Mouse (Mus musculus) frontal cortex, postnatal 25 days (tissue): ENCODE data around the gene Wdfy4.

Experiments
- DNase-seq, 2 experiments: peaks; one replicate each; pipeline ENCODE4 v3.0.0; 2022; ENCODE audit warnings: low spot score in 2 of 2

Wdfy4 gene

DNA sequence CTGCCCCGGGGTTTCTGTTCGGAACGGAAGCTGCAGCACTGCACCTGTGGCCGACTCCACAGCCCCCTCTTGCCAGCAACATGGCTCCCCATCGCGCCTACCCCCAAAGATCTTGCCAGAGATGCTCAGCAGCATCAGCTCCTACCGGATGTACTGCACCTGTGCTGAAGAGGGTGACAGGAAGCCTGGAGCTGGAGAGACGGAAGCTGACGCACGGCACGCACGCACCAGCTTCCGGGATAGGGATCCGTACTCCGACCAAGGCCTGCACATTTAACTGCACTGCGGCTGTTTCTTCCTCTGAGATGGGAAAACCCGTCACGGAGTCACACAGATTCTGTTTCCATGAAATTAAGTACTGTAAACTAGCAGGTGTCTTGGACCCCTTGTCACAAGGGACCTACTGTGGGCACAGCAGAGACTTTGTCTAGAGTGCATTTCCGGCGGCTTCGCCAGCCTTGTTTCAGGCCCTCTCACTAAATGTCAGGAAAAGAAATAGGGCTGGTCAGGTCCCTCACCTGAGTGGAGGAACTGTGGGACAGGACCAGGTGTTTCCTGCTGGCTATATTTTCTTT is 4.6 kb upstream of the Wdfy4 start:
- no peak for DNase-seq

GRCm38 (mm10) chr14:33189230-33189629 is 3.9 kb upstream of the Wdfy4 start:
- DNase-seq, result no peak

DNA sequence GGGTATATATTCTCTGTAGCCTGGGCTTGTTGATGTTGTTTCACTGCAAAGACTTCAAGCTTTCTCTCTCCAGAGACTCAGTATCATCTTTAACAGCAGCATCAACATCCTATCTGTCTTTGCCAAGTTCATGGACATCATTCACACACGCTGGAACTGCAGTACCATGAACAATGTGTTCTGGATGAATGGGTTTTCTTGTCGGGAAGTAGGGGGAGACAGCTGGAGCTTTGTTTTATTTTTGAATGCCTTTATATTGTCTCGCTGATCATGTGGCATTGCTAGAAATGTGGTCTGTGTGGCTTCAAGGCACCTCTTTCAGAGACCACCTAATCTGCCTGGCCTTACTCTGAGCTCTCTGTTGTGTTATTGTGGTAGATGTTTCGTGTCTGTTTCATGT is 1.9 kb upstream of the Wdfy4 start:
- DNase-seq, result no peak

DNA sequence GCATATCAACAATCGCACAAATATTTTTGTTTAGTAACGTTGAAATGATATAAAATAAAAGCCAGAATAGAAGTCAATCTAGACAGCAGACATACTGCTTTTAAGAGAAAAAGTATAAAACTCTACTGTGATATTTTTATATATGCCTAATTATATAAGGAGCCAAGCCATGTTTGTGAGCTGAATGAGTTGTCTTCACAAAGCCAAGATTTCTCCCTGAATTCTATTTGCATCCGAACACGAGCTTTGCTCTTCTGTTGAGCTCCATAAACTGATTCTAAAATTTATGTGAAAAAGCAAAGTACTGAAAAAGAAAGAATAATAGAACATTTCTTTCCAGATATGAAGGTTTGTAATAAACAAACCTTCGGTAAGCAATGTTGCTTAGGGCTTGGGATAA is 5.2 kb downstream of the Wdfy4 start:
- DNase-seq, result no peak

- DNase-seq, result no peak
Measured at GRCm38 (mm10) chr14:33175059-33175821, 10.1 kb downstream of the Wdfy4 start.

DNA sequence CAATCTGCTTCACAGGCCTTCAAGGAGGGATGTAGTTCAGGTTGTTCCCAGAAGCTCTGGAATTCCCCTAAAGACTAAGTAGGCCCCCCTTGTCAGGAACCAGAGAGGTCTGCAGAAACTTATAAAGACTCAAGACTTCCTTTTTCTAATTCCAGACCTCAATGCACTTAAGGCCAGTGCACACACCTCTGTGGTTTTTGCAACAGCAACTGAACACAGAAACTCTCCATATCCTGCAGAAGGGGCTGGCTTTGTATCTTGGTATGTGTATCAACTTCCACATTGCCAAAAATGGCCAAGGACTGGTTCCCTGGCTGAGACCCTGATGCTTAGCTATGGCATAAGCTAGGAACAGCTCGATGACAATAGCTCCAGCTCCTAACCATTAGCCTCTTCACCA is 13.4 kb downstream of the Wdfy4 start:
- no peak for DNase-seq

DNA sequence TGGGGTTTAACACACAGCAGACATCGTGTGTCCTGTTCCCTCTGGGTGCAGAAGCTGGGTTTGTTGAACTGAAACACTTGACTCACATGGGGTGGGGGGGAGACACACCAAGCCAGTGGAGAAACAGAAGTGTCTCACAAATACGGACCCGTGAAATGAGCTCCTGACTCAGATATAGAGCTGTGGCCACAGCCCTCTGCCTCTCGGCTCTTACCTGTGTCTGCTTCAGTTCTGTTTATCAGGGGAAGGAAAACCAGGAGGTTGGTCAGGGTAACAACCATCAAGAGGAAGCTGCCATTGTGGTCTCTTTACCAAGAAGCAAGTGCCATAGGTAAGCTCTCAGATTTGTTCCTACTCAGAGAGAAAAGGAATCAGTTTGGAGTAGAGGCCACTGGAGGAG is 16.6 kb downstream of the Wdfy4 start:
- DNase-seq, result no peak

- no peak for DNase-seq
Measured at GRCm38 (mm10) chr14:33162238-33162637, 23.1 kb downstream of the Wdfy4 start.

- DNase-seq, result no peak
Measured at GRCm38 (mm10) chr14:33158268-33158667, 27.0 kb downstream of the Wdfy4 start.

DNA sequence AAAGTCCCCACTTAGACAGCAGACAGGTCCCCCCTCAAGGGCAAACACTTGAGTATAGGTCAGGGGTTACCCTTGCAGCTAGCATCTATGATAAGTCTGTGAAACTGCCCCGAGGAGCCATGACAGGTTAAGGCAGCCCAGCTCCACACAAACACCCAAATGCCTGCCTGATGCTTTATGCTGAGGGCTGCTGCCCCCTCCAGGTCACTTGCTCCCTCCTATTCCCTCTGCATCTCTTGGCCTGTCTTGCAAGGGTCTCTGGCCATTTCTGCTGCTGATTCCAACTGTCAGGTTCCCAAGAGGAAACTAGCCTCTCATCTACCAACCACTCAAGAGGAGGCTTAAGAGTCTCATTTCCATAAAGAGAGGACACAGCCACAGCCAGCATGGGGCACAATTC is 32.4 kb downstream of the Wdfy4 start:
- DNase-seq, result no peak

GRCm38 (mm10) chr14:33146287-33146686 is 39.0 kb downstream of the Wdfy4 start:
- no peak for DNase-seq

GRCm38 (mm10) chr14:33136843-33137242 is 48.5 kb downstream of the Wdfy4 start:
- no peak for DNase-seq

DNA sequence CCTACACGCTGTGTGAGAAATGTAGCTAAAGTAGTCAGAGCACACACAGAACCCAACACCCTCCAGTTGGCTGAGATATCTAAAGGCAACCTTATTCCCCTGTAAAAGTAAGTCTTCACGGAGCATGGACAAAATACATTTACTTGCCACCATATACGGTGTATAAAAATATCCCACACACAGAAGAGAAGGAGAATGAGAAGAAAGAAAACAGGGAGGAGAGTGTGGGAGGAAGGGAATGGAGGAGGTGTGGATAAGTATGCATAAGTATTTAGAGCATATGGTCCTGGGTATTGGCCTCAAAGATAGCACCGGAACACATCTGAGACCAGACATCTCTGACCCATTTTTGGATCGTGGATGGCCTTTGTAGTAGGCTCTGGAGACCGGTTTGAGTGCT is 50.1 kb downstream of the Wdfy4 start:
- no peak for DNase-seq

GRCm38 (mm10) chr14:33131044-33131758 is 54.1 kb downstream of the Wdfy4 start:
- no peak for DNase-seq

DNA sequence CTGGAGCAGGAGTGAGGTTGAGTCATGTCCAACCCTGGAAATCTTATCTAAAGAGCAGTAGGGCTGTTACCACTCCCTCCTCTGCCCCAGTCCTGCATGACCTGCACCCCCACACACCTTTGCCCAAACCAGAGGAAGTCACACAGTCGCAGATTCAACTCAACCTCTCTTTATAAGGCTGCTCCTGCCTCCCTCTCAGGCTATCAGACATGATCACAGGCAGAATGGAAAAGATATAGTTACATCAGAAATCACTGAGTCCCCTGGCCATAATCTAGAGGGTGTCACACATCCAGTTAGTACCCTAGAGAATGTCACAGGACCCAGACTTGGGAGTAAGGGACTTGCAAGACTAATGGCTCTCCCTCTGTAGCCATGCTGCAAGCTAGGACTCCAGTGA is 68.7 kb downstream of the Wdfy4 start:
- no peak for DNase-seq

- DNase-seq, result no peak
Measured at GRCm38 (mm10) chr14:33104809-33105208, 80.5 kb downstream of the Wdfy4 start.

- DNase-seq, result no peak
Measured at GRCm38 (mm10) chr14:33101609-33102008, 83.7 kb downstream of the Wdfy4 start.

GRCm38 (mm10) chr14:33099926-33100325 is 85.4 kb downstream of the Wdfy4 start:
- DNase-seq, result no peak

GRCm38 (mm10) chr14:33099111-33099510 is 86.2 kb downstream of the Wdfy4 start:
- no peak for DNase-seq

DNA sequence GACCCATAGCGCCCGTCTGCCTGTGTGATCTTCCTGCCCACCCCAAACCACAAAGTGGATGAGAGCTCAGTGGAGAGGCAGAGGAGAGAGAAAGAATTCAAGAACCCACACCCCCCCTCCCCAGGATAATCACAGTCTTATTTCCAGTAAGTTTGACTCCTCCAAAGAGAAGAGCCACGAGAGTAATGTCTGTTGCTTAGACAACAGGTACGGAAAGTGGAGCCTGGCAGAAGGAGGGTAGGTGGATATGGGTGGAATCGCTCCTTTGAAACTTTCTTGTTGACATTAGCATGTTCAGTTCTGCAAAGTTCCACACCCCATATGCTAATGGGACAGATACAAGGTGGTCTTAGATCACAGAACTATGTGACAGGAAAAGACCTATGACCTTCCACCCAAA is 88.8 kb downstream of the Wdfy4 start:
- peak in 1 of 2 experiments; percentile 8 for DNase-seq

DNA sequence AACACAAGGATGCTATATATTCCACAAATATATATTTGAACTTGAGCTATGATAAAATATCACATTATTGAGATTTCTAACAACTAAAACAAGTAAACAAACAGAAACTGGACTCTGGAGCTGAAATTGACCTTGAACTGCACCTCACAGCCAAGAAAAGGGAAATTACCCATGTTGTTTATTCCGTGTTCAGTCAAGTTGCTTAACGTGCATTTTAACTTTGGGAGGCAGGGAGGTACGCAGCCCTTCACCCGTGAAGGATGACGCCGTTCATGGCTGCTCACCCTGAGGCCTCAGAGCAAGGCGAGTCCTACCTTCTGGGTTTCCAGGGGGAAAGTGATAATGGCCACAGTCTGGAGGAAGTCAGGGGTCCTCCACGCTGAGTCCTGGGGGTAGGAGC is 102.0 kb downstream of the Wdfy4 start:
- DNase-seq, result no peak

GRCm38 (mm10) chr14:33082301-33082700 is 103.0 kb downstream of the Wdfy4 start:
- DNase-seq, result no peak

GRCm38 (mm10) chr14:33081370-33081860 is 103.9 kb downstream of the Wdfy4 start:
- no peak for DNase-seq
